Mouse (Mus musculus) cortical plate, adult 2 months (tissue): ENCODE data around the gene Fut8. TPM values are rescaled to one million over a fixed set of nuclear protein-coding genes. Genes with fewer than 3 reads are reported as not detected.
"Not testable (repeated sequence)": the region's sequence is repeated elsewhere in the genome, so short reads cannot be mapped to it uniquely, and the experiment has no call there.

ENCODE experiments used
- H3K27ac ChIP-seq: fragments of 200-500 bp; 2 replicates; pipeline ENCODE4 v1.5.1; 2012; ENCODE audit warnings: low read length, control low read depth, inconsistent platforms; ENCODE audit not compliant: insufficient read depth
- H3K4me1 ChIP-seq: fragments of 200-500 bp; 2 replicates; pipeline ENCODE4 v1.6.1; 2011; ENCODE audit warnings: low read length; ENCODE audit not compliant: control insufficient read depth, insufficient read depth
- H3K4me3 ChIP-seq: fragments of 200-500 bp; 2 replicates; pipeline ENCODE4 v1.5.1; 2011; ENCODE audit warnings: mild to moderate bottlenecking, low read length, control low read depth; ENCODE audit not compliant: insufficient read depth
- CTCF ChIP-seq: fragments of 200-500 bp; IDR thresholded peaks from 2 replicates; pipeline ENCODE4 v1.5.1; 2011; ENCODE audit warnings: mild to moderate bottlenecking, control low read depth, low read length; ENCODE audit not compliant: insufficient read depth; ENCODE audit errors: extremely low read depth
- POLR2A ChIP-seq: fragments of 200-500 bp; IDR thresholded peaks from 2 replicates; pipeline ENCODE4 v1.6.1; 2011; ENCODE audit warnings: mild to moderate bottlenecking, low read length, control low read depth; ENCODE audit not compliant: insufficient read depth; ENCODE audit errors: extremely low read depth
- polyA plus RNA-seq: library from polyadenylated mRNA; depleted of rRNA; stranded (reverse); fragments of >200 nt; gene quantifications from 2 replicates; pipeline ENCODE4 v1.2.3, GENCODE M21; 2012

The Fut8 gene
- polyA plus RNA-seq, 1 experiment = 28.3 TPM

DNA sequence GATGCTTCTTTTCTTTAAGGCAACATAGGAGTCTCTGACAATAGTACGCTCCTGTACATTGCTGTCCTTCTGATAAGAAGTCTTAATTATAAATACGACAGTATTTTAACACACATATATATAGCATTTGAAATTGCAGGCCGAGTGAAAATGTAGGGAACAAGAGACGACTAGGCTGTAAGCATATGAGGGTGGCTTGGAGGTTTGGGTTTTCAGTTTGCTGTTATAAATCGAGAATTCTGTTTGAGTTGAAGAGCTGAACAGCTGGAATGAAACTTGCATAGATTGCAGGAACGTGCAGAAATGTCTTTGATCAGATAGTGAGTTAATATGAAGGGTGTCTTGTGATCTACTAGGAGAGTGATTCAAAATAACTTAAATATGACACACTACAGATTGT lies 2.4 kb downstream of the Fut8 start:
- Histone ChIP-seq H3K4me1 (peaks cover 1% of the 10 kb centered on the region; the same call in 1 of the 2 replicates), H3K4me3 (peak overlapping the region; percentile 90; the same call in 1 of the 2 replicates), H3K27ac (no peak overlapping the region)
- TF ChIP-seq CTCF (no peak), POLR2A (no peak)

GRCm38 (mm10) chr12:77240839-77241238 lies 2.9 kb downstream of the Fut8 start:
- H3K27ac ChIP-seq = no peak overlapping the region
- TF ChIP-seq POLR2A (no peak), CTCF (no peak)
- H3K4me3 ChIP-seq = peak overlapping the region; percentile 90; the same call in 1 of the 2 replicates
- H3K4me1 ChIP-seq = peaks cover 1% of the 10 kb centered on the region; the same call in 1 of the 2 replicates

- TF ChIP-seq POLR2A = no peak
- no peak for TF ChIP-seq CTCF
Measured at GRCm38 (mm10) chr12:77262650-77263049, 24.7 kb downstream of the Fut8 start.

GRCm38 (mm10) chr12:77263816-77264215 lies 25.9 kb downstream of the Fut8 start:
- Histone ChIP-seq H3K4me1 (peaks cover 1% of the 10 kb centered on the region; the same call in 1 of the 2 replicates), H3K27ac (no peak overlapping the region)
- TF ChIP-seq CTCF = no peak
- no peak for TF ChIP-seq POLR2A

More at GRCm38 (mm10) chr12:77262650-77263049, 24.7 kb downstream of the Fut8 start:
- Histone ChIP-seq H3K4me1 (peaks cover 1% of the 10 kb centered on the region; the same call in 1 of the 2 replicates), H3K27ac (no peak overlapping the region), H3K4me3 (no peak overlapping the region)

GRCm38 (mm10) chr12:77270694-77271093 lies 32.8 kb downstream of the Fut8 start:
- Histone ChIP-seq H3K4me3 (no peak overlapping the region), H3K4me1 (no peaks in the 10 kb centered on the region), H3K27ac (no peak overlapping the region)
- no peak for TF ChIP-seq POLR2A
- no peak for TF ChIP-seq CTCF

More at GRCm38 (mm10) chr12:77263816-77264215, 25.9 kb downstream of the Fut8 start:
- H3K4me3 ChIP-seq = no peak overlapping the region

DNA sequence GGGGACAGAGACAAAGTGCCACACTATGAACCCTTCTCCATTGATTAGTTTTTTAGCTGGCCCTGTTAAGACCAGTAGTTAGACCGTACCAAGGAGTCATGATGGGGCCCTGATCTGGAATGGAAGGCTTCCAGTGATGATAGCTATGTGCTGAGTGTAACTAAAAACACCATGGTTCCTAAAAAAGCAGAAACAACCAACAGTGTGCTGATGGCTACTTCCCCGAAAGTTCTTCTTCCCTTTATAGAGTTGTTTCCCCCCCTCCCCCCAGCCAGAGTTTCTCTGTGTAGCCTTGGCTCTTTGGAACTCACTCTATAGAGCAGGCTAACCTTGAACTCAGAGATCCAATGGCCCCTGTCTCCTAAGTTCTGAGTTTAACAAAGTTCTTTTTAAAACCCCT lies 50.6 kb downstream of the Fut8 start:
- no peak overlapping the region for H3K4me3 ChIP-seq
- H3K4me1 ChIP-seq = no peaks in the 10 kb centered on the region
- H3K27ac ChIP-seq = no peak overlapping the region
- TF ChIP-seq POLR2A (no peak), CTCF (no peak)

GRCm38 (mm10) chr12:77291017-77291416 lies 53.1 kb downstream of the Fut8 start:
- H3K4me3 ChIP-seq = no peak overlapping the region
- TF ChIP-seq CTCF (no peak), POLR2A (no peak)
- H3K27ac ChIP-seq = no peak overlapping the region
- no peaks in the 10 kb centered on the region for H3K4me1 ChIP-seq

DNA sequence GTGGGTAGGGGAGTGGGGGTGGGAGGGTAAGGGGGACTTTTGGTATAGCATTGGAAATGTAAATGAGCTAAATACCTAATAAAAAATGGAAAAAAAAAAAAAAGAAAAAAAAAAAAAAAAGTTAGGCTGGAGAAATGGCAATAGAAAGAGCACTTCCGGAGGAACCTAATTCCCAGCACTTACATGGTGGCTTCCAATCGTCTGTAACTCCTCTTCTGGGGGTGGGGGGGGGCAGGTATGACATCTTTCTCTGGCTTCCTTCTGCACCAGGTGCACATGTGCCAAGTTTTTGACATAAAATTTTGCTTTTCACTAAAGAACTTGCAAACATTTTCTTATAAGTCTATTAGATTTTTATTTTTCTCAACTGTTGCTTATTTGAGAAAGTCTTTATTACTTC lies 53.9 kb downstream of the Fut8 start:
- not testable (repeated sequence) for H3K4me1 ChIP-seq, H3K27ac ChIP-seq, H3K4me3 ChIP-seq

DNA sequence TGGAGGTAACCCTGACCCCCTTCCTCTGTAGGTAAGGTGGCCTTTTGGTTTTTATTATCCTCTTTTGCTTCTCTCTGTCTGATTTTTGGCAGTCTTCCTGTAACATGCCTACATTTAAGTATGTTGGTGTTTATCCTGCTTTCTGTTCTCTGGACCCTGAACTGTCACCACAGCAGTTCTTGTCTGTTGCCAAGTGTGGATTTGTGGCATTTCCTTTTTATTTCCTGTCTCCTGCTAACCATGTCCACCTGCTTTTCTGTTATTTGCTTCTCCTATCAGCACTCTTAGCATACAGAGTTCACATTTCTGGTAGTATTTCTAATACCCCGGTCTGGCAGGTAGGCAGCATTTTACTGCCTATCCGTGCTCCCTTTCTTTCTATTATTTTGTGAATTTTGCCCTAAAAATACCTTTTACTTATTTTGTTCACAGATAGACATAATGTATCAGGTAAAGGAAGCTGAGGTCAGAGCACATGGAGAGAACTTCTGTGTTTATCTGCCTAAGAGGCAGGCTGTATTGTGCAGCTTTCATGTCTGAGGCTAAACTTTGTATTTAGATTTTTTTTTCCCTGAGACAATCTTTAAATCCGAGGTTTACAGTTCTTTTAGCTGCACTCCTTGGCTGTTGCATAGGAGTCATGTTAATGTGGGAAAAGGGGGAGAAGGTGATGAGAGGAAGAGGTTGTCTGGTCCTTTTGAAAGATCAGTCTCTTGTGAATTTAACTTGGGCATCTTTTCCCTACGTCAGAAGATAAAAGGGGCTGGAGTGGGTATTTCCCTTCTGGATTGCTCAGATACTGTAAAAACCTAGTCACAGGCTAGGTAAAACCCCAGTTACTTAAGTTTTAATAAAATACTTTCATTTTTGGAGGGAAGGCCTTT lies 54.7 kb downstream of the Fut8 start:
- H3K27ac ChIP-seq = no peak overlapping the region
- no peaks in the 10 kb centered on the region for H3K4me1 ChIP-seq
- TF ChIP-seq CTCF (no peak), POLR2A (no peak)
- H3K4me3 ChIP-seq = no peak overlapping the region

GRCm38 (mm10) chr12:77296119-77296518 lies 58.2 kb downstream of the Fut8 start:
- TF ChIP-seq CTCF (no peak), POLR2A (no peak)
- no peak overlapping the region for H3K4me3 ChIP-seq
- H3K4me1 ChIP-seq = no peaks in the 10 kb centered on the region
- no peak overlapping the region for H3K27ac ChIP-seq

DNA sequence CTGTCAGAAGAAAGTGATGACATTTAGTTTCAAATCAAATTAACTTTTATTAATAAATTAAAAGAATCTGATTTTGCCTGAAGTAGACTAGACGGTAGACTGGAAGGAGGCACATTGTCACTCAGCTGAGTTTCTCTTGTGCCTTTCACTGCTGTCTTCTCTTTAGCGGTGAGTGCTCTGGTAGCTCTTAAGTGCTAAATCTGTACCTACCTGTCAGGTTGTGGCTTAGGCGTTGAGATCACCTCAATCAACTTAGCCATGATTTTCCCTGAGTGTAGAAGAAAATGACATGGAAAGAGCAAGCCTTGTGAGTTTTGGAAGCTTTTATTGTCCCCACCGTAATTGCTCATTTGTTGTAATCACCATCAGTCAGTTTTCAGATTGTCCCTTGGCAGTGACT lies 59.2 kb downstream of the Fut8 start:
- Histone ChIP-seq H3K27ac (no peak overlapping the region), H3K4me3 (no peak overlapping the region), H3K4me1 (no peaks in the 10 kb centered on the region)
- no peak for TF ChIP-seq POLR2A
- no peak for TF ChIP-seq CTCF
